Comparison of ENCODE assay signal across 18 mouse cellular contexts in genomic region chr10:83632806-83633374, GRCm38 (mm10). TPM values are rescaled to one million over a fixed set of nuclear protein-coding genes. Genes with fewer than 3 reads are reported as not detected.
DNase-seq lines count a peak whose midpoint lies in the region; ATAC-seq lines count a peak whose summit lies in the region.
"Had no signal": no experiment of that assay in that cellular context is flagged by ENCODE, and none has a peak within 500 bp of the region (broad histone marks: within the 10 kb centered on the region; RNA-seq: fewer than 3 reads in every experiment).

No protein-coding gene starts in this region.

- H3K9me3 ChIP-seq in midbrain, embryonic 12.5 days = no peaks in the 10 kb centered on the region
- H3K9me3 ChIP-seq in midbrain, embryonic 13.5 days = no peaks in the 10 kb centered on the region
- no peaks in the 10 kb centered on the region for H3K9me3 ChIP-seq in embryonic facial prominence, embryonic 13.5 days
- H3K9me3 ChIP-seq: embryonic facial prominence, embryonic 15.5 days; heart, embryonic 13.5 days; hindbrain, embryonic 15.5 days; lung, embryonic 15.5 days had no signal

- H3K4me3 ChIP-seq in midbrain, embryonic 12.5 days = no peak overlapping the region
- no peak overlapping the region for H3K4me3 ChIP-seq in midbrain, embryonic 13.5 days (replicated peaks)
- H3K4me3 ChIP-seq in embryonic facial prominence, embryonic 13.5 days = no peak overlapping the region
- H3K4me3 ChIP-seq: embryonic facial prominence, embryonic 15.5 days; gastrocnemius, adult 2 months; heart, embryonic 13.5 days; hindbrain, embryonic 15.5 days; lung, embryonic 15.5 days had no signal

- 63% methylated on average over 7 of the region's 7 CpGs for WGBS in midbrain, embryonic 12.5 days
- WGBS in midbrain, embryonic 13.5 days = 66% methylated on average over 7 of the region's 7 CpGs
- 73% methylated on average over 7 of the region's 7 CpGs for WGBS in embryonic facial prominence, embryonic 13.5 days

- no peak overlapping the region for H3K4me2 ChIP-seq in midbrain, embryonic 12.5 days (replicated peaks)
- H3K4me2 ChIP-seq in midbrain, embryonic 13.5 days (replicated peaks) = no peak overlapping the region
- no peak overlapping the region for H3K4me2 ChIP-seq in embryonic facial prominence, embryonic 13.5 days
- H3K4me2 ChIP-seq: embryonic facial prominence, embryonic 15.5 days; heart, embryonic 13.5 days; hindbrain, embryonic 15.5 days; lung, embryonic 15.5 days had no signal

- H3K4me1 ChIP-seq in midbrain, embryonic 12.5 days = peaks cover 12% of the 10 kb centered on the region
- peaks cover 25% of the 10 kb centered on the region for H3K4me1 ChIP-seq in midbrain, embryonic 13.5 days (replicated peaks)
- H3K4me1 ChIP-seq in embryonic facial prominence, embryonic 13.5 days = peaks cover 4% of the 10 kb centered on the region

- ATAC-seq in cerebellum, adult (ENCODE audit: insufficient number of reproducible peaks, low FRiP score, low TSS enrichment) = no peak
- no peak for ATAC-seq in midbrain, embryonic 12.5 days (ENCODE audit: low FRiP score, low read depth)
- no peak for ATAC-seq in midbrain, embryonic 13.5 days
- ATAC-seq in embryonic facial prominence, embryonic 13.5 days (ENCODE audit: insufficient number of reproducible peaks, insufficient read depth, low FRiP score, low TSS enrichment, low read depth) = no peak

- peaks cover 5% of the 10 kb centered on the region; the same call in 1 of the 2 replicates for H3K36me3 ChIP-seq in midbrain, embryonic 12.5 days
- peaks cover 26% of the 10 kb centered on the region for H3K36me3 ChIP-seq in midbrain, embryonic 13.5 days
- peaks cover 31% of the 10 kb centered on the region for H3K36me3 ChIP-seq in embryonic facial prominence, embryonic 13.5 days
- H3K36me3 ChIP-seq: hindbrain, embryonic 15.5 days had no signal

- no peaks in the 10 kb centered on the region for H3K27me3 ChIP-seq in midbrain, embryonic 12.5 days
- no peaks in the 10 kb centered on the region for H3K27me3 ChIP-seq in midbrain, embryonic 13.5 days
- H3K27me3 ChIP-seq in embryonic facial prominence, embryonic 13.5 days = no peaks in the 10 kb centered on the region
- H3K27me3 ChIP-seq: embryonic facial prominence, embryonic 15.5 days; heart, embryonic 13.5 days; hindbrain, embryonic 15.5 days; lung, embryonic 15.5 days had no signal

- H3K27ac ChIP-seq in midbrain, embryonic 12.5 days (replicated peaks) = no peak overlapping the region
- H3K27ac ChIP-seq in midbrain, embryonic 13.5 days = no peak overlapping the region
- H3K27ac ChIP-seq in embryonic facial prominence, embryonic 13.5 days = no peak overlapping the region
- H3K27ac ChIP-seq: embryonic facial prominence, embryonic 15.5 days; gastrocnemius, adult 2 months; heart, embryonic 13.5 days; hindbrain, embryonic 15.5 days; liver, embryonic 14.5 days; lung, embryonic 15.5 days; stomach, postnatal 0 days had no signal

- peak; percentile 12 for DNase-seq in cerebellum, adult 11 months
- peak; percentile 63 for DNase-seq in cerebellum, adult 9-10 months
- DNase-seq in spleen, adult 12 weeks (ENCODE audit: low spot score) = no peak
- DNase-seq in thymus, postnatal 0 days (ENCODE audit: low spot score) = no peak
- DNase-seq: gastrocnemius, adult 2 months; kidney, adult 11 months; right cerebral cortex, postnatal 4 days; thymus, postnatal 14 days had no signal

- 0 out of 2 replicates have a peak overlapping the region, but pooled peaks have one; percentile 5 for H3K9ac ChIP-seq in midbrain, embryonic 12.5 days (replicated peaks)
- H3K9ac ChIP-seq in midbrain, embryonic 13.5 days (replicated peaks) = no peak overlapping the region
- H3K9ac ChIP-seq in embryonic facial prominence, embryonic 13.5 days = 0 out of 2 replicates have a peak overlapping the region, but pooled peaks have one; percentile 32
- H3K9ac ChIP-seq: embryonic facial prominence, embryonic 15.5 days; heart, embryonic 13.5 days; hindbrain, embryonic 15.5 days; liver, embryonic 14.5 days; lung, embryonic 15.5 days had no signal

RNA-seq across cellular contexts. Expression of gene Appl2, which starts 15.6 kb away (rescaled TPM):
- polyA plus RNA-seq in midbrain, embryonic 12.5 days (2016; fragmentation: Nextera tagmentation; extraction: Ambion mirVana) = 48.6 and 52.0 TPM in 2 replicates
- 44.7 and 49.8 TPM in 2 replicates for polyA plus RNA-seq in midbrain, embryonic 13.5 days (2015; fragmentation: Nextera tagmentation; extraction: Ambion mirVana)
- 58.4 and 74.4 TPM in 2 replicates for polyA plus RNA-seq in embryonic facial prominence, embryonic 13.5 days (2015; fragmentation: Nextera tagmentation; extraction: Ambion mirVana)
- 7.5 and 9.3 TPM in 2 replicates for polyA plus RNA-seq in thymus, postnatal 0 days (2015; fragmentation: Nextera tagmentation; extraction: Ambion mirVana)

Comparison
In these comparisons a context has a peak if more than half of its experiments do, and no peak if none do; other contexts are left out.
1. DNase-seq: peak in cerebellum, adult 11 months (single experiment) and cerebellum, adult 9-10 months (single experiment); none in spleen, adult 12 weeks (single experiment) and thymus, postnatal 0 days (single experiment).